Mouse (Mus musculus): ENCODE data around the gene Nkx3-2.

Gene Nkx3-2

DNA sequence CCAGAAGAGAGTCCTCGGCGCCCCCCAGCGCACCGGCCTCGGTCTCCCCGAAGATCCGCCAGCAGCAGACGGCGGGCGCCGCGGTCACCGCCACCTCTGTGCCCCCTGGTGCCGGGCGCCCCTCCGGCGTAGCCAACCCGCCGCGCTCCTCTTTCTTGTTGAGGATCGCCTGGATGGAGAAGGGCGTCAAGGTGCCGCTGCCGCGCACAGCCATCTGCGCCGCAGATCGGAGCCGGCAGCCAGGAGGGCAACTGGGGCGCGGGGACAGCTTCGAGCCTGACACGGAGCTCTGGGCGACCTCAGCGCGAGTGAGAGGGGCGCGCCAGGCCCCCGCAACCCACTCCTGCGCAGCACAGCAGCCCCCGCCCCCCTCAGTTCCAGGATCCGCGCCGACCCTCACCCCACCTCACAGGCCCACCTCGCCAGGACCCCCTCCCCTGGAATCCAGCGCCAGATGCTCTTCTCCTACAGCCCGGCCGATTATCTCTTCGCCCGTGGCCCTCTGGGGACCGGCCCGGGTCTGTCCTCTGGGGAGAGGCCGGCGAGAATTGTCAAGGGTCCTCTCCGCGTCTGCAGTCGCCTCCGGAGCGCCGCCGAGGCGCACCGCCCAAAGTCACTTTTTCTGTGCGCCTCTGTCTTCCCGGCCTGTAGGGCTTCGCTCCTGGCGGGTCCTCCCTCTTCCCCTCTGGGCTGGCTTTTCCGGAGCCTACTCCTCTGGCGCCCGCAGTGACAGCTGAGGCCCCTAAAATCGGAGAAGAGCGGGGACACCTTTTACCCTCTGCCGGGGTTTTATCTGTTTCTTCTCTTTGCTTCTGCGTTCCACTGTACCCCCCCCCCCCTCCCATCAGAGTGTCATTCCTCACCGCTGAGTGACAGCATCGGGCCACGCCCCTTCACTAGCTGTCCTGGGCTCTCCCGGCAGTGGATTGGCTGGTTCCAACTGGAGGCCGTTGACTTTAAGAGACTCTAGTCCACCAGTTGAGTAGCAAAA, at the start of gene Nkx3-2:
Gene Nkx3-2 (minus strand): TSS at position 771 of the 991 bp plus-strand sequence.
- DNase-seq: no peak

DNA sequence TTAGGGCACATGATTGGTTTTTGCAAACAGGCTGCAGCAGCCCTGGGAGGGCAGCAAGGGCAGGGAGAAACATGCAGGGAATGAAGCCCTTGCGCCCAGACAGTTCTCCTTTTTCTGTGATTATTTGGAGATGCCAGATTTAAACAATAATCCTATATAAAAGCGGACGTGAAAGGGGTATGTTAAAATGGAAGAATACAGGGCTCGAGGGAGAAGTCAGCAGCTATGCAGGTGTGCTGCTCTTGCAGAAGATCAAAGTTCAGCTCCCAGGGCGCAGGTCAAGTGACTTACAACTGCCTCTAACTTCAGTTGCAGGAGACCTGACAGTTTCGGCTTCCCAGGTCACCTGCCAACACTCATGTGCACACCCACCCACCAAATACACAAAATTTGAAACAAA, 48.2 kb upstream of the Nkx3-2 start:
- peak; percentile 3 for DNase-seq

DNA sequence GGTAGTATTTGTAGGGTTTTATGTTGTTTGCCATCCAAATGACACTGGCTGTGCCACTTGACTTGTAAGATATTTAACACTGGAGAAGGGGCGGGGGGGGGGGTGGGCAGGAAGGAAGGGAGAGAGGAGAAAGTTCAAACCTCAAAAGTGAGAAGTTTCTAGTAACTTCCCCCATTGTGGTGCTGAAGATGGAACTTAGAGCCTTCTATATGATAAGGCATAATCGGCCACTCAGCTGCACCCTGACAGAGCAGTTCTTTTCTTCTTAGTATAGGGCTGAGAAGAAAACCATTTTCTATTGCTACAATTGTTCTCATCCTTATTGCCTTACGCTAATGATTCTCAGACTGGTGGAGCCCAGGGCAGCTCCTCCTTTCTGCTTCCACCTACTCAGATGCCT, 47.0 kb upstream of the Nkx3-2 start:
- DNase-seq: no peak

DNA sequence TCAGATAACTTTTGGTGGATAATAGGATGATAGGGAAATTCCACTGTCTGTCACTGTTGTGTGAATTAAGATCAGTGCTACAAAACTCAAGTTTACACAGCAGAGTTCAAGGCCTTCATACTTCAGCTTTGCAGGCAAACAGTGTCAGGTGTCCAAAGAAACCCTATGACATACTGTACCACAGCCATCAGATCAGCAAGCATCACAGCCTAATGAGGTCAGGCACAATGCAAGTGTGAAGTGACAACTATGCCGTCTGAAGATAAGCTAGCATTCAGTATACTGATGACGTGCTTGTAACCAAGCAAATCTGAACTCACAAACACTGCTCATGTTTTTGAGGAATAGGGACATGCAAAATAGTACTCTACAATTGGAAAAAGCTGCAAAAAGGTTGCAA, 43.1 kb upstream of the Nkx3-2 start:
- no peak for DNase-seq

DNA sequence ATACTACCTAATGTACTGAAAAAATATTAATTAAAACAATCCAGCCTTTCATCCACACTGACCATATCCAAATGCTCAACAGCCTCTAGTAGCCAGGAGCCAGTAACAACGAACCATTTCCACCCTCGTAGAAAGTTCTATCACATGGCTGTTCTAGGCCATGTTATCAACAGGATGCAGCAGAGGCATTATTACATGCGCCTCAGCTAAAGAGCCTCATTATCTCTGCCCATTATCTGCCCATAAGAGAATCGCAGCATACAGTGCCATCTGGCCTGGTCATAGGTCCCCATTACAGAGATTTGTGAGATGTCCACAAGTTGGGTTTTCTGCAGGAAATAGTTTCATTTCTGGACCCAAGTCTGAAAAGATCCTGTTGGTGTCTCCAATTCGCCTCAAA, 41.9 kb upstream of the Nkx3-2 start:
- no peak for DNase-seq

DNA sequence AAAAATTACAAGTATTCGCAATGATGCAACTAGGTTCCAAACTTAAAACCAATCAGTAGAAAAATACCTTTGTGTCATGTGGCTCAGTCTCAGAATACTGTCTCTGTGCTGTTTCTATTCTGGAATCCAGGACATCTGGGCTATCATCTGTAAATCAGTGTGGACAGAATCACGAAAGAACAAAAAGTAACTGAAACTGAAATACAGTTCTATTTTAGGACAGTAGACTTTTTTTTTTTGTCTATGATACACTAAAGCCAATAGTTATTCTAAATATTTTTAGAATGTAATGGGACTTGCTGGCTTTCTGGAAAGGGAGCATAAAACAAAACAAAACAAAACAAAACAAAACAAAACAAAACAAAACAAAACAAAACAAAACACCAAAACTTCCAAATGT, 40.8 kb upstream of the Nkx3-2 start:
- DNase-seq: no peak

DNA sequence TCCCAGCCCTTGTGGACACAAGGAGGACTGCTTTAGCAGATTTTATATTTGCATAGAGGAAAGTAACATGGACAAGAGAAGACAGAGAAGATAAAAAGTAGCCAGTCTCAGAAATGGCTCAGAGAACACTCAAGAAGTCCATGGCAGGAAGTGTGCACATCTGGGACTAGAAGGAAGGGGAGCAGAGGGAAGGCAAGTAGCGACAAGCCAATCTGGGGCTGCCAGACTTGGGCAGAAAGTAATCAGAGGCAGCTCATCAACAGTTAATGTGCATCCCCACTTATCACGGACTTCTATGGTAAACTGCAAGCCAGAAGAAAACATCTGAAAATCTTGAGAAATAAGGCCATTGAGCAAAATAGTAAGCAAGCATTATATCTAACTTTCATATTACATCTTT, 40.3 kb upstream of the Nkx3-2 start:
- no peak for DNase-seq

DNA sequence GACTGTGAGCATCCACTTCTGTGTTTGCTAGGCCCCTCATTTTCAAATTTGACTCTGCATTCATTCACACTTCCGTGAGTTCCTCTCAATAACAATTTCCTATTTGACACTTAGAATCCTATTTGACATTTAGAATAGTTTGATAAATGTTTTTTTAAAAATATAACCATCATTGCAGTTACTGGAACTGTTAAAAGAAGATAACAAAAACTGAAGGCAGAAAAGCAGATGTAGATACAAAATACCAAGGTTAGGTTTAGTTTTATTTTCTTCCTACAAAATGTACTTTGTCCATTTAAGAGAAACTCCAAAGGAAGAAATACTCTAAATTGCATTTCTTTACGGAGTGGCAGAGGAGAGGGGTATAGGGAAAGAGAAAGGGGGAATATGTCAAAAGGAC, 37.3 kb upstream of the Nkx3-2 start:
- DNase-seq: no peak

DNA sequence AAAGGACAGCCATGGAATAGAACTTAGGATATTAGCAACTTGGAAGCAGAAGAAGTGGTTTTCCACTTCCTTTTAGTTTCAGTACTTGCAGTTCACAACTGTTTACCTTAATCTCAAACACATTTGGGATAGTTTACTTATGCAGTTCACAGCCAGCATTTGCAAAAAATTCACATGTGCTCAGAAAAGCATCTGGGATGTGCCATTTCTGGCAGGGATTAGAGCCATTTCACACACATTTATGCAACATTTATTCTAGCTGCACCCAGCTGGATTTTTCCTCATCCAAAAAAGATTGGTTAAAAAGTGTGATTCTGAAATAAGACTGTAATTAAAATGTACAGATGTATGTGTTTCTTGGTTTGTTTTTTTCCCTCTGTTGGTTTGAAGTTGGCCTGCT, 30.1 kb upstream of the Nkx3-2 start:
- DNase-seq: no peak

DNA sequence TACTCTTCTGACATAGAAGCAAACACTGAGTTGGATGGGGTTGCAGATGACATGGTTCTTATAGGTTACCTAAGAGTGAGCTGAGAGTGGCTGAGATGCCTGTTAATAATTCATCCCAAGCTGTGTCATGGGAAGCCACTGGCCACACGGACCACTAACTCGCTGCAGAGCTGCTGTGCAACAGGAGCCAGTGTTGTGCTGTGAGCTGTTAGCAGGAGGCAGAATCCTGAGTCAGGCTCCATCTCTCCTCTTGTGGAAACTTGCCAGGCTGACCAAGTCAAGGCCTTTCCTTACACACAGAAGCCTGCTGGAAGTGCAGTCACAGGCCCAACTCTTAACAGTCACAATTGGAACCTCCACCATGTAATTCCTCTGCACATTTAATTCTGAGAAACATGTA, 26.2 kb upstream of the Nkx3-2 start:
- peak; percentile 11 for DNase-seq

DNA sequence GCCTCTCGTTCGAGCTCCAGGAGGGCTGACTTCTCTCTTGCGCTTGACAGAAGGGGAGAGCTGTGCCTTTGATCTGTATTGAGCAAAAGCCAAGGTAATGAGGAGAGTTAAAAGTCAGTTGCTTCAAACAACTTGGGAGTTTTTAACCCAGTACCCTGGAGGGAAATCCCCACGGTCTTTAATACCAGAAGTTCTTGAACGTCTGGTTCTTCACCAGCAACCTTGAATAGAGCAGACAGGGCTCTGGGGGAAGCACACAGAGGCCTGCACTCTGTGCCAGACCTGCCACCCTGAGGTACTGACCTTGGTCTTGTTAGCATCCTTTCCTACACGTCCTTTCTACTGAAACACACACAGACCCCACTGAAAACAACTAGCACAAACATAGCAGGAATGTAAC, 24.6 kb upstream of the Nkx3-2 start:
- no peak for DNase-seq

DNA sequence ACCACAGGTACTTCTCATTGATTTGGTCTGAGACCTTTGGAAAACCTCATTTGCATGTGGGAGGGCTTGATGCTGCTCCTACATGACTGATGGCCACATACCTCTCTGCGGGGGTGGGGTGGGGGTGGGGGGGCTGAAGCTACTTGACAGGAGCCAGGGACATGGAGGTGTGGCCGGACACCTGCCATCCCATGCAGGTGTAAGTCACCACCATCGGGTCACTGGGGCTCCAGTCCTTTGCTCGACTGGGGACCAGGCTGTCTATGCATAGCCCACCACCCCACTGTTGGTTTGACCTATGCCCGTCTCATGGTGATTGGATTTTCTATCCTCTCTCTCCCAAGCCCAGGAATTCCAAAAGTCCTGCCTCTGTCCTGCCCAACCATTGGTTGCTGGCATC, 17.6 kb upstream of the Nkx3-2 start:
- DNase-seq: no peak

DNA sequence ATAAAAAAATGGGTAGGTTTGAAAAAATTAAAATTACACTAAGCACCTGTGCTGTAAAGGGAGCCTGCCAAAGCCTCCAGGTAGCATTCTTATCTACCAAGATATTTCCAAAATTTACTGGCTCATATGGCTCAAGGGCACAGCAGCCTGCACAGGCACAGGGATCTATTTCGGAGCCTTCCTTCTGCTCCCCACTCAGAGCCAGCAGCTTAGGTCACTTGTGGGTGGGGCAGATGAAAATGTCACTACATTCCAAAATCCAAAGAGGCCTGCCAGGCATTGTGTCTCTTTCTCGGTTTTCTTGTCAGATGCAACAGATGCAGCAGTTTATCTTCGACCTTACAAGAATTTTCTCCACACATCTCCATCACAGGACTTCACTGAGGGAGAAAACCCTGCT, 15.7 kb upstream of the Nkx3-2 start:
- DNase-seq: no peak

DNA sequence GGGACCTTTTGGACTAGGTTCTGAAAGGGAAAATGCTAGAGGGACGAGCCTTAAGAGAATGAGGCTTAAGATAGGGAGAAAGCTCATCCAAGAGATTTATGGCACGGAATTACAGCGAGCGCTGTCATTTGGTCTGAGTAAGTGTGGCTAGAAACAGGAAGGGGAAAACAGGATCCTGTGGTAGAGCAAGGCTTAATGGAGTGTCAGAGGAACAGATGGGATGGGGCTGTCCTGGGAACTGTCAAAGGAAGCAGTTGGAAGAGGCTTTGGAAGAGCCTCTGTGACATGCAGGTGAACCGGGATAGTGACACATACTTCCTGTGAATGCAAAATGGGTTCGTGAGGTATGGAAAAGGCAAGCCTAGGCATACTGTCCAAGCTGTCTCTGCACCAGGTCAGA, 11.4 kb upstream of the Nkx3-2 start:
- no peak for DNase-seq

DNA sequence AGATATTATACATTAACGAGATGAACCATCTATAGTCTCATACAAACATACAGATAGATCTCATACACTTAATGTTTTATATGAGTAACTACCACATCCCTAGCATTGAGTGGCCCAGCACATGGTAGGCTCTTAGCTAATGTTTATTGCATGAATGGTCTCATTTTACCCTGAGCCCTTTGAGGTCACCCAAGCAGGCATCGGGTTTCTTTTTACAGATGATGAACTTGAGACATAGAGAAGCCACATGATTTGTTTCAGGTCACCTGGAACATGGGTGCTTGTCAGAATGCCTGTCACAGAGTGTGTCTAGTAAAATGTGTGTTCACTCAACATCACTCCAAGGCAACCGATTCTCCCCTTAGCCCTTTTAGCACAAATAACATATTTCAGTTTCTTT, 11.0 kb upstream of the Nkx3-2 start:
- no peak for DNase-seq

DNA sequence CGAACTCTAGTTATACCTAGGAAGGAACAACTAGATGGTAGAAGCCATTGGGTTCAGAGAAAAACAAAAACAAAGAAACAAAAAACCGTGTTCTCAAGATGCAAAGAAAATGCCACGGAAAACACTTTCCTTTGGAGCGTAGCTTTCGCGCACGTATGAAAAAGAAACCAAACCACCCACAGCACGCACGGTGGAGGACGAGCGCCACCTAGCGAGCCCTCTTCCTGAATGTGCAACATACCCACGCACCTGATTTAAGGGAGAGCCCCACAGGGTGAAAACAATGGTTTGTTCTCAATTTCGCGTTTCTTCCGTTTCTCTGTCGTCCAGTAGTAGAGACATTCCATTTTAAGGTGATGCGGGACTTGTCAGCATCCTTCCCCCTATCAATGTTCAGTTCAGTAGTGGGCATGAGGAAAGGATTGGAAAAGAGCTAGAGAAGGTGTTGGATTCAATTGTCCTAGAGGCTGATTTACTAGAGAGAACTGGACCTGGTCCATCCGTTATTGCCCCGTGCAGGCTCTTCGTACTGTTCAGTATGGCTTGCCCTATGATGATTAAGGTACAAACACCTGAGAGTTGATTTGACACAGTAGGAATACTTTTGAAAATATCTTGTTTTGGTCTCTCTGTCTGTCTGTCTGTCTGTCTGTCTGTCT, 4.2 kb upstream of the Nkx3-2 start:
- DNase-seq: peak; percentile 90

DNA sequence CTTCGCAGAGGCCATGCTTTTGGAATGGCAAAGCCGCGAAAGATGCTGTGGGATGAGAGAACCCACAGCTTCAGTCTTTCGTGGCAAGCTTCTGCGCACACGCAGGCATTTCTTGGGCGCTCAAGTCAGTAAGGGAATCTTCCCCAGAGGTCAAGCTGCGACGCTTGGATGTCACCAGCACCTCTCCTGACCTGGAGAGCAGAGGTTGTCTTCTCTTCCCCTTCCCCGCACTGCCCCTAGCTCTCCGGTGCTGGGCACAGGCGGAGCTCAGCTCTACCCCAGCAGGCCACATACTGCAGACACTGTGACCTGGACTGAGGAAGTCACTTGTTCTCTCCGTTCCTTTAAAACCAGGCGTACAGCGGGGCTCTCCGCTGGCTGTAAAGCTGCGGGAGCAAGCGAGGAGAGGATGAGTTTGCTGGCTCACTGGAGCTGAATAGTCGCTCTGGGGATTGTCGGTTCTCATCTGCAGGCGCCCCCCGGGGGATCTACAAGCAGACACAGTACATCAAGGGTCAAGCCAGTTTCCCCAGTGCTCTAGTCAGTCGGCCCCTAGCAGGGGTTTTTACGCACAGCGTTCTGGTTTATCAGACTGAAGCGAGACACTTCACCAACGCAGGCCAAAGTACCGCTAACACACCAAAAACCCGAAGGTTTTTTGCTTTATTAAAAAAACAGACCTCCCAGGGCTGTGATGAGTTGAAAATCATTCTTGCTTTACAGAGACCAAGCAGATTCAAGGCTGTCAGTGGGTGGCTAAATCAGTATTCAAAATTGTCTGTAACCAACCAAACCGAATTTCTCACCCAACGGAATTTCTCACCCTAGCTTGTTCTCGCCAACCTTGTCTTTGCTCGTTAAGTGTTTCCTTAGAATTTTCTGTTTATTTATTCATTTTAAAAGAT, 3.2 kb upstream of the Nkx3-2 start:
- peak; percentile 14 for DNase-seq

DNA sequence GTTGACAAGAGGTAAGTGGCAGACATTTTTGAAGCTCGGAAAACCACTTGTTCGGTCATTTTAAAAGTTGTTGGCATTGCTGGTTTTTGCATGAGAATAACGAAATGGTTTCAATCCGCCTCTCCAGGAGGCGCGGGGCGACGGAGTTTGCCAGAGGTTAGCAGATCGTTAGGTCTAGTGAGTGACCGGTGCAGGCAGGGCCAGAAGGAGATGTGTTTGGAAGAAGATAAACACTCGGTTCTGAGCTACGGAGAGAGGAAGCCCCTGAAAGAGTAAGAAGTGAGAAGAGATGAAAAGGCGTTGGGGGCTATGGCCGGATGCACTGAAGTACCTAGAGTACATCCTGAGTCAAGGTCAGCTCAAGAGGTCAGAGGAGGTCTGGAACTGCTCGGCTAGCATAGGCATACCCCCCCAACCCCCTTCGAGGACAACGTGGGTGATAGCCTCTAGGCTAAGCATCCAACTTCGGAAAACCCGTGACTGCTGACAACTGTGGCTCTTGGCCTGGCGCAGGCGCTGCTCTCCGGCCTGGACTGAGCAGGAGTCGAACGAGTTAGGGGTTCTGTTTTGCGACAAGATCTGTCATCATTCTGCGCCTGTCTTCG, 2.2 kb upstream of the Nkx3-2 start:
- no peak for DNase-seq

DNA sequence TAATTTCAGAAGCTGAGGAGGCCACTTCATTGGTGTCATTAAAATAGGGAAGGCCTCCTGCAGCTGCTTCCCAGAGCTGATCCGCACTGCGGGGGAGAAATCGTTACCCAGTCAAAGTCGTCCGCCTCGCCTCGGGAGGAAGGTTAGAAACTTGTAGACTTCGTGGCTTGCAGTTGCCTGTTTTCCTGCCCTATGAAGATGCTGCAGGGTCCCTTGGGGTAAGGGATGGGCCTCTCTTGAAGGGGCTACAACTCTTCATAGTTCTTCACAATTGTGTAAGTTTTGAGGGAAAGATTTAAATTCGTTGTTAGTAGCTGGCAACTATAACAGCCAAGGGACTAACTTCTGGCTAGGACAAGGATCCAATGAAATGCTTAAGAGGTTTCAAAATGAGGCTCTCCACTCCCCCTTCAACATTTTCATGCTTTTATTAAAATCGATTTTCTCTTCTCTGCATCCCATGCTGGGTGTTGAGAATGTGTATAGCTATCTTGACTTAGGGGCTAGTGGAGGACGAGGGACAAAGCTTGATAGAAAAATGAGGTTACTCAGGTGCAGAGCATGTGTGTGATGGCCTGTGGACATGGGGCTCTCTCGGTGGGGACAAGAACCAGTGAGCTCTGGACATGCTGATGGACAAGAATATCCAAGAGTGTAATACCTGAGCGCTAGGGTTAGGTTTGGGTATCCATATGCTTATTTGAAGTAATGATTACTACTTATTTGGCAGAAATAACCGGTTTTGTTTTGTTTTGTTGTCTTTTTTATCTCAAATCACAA, 1.5 kb upstream of the Nkx3-2 start:
- no peak for DNase-seq

DNA sequence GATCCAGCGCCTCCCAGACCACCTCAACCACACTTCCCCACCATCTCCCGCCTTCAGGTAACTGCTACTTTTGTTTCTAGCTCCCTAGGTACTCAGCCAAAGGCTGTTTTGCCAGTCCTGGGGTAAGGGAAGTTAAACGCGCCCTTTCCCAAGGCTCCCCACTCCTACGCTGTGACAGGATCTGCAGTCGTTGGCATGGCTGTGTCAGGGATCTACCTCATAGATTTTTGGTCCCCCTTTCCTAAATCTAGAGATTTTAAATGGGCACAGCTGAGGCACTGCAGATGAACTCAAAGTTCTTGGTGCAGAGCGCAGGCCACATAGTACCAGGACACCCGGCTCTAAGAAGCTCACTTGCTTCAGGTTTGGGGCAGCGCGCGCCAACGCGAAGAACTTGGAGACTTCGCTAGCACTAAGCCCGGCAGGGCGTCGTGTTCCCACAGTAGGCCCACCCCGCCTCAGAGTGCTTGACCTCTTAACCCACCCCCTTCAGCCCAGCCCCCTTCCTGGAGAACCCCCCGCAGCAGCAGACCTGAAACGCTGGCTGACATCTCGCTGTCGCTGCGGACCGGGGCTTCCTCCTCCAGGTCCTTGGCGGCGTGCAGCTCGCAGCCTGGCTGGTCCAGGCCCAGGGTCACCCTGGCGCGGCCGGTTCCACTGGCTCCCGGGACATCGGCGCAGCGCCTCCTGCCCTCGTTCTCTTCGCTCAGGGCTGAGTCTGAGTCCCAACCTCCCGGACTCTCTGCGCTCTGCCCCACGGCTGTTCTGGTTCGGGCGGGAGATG, 1.2 kb downstream of the Nkx3-2 start:
- no peak for DNase-seq
